Mouse (Mus musculus) kidney, embryonic 15.5 days (tissue): ENCODE measurements around the gene Xlr4b. TPM values are rescaled to one million over a fixed set of nuclear protein-coding genes. Genes with fewer than 3 reads are reported as not detected.

ENCODE experiments used
- polyA plus RNA-seq: library from polyadenylated mRNA; unstranded; fragments of >200 nt; fragmentation: Nextera tagmentation; extraction: Ambion mirVana; gene quantifications from 2 replicates; pipeline ENCODE4 v1.2.1, GENCODE M21; 2015

Gene Xlr4b
- polyA plus RNA-seq, 1 experiment from 2014 or later: 1.00 TPM

Other genes starting within 250 kb of the Xlr4b start
- 6.2 and 7.2 TPM in 2 replicates for gene Zfp185, start 227.0 kb upstream of the Xlr4b start, polyA plus RNA-seq
- 0.09 TPM in 2 replicates for gene Pnma5, start 177.2 kb upstream of the Xlr4b start, polyA plus RNA-seq
- 0.10 TPM in 1 of 2 replicates, not detected in the other for gene Pnma3, start 149.5 kb upstream of the Xlr4b start, polyA plus RNA-seq
- gene Xlr4a, start 131.9 kb upstream of the Xlr4b start, polyA plus RNA-seq: 0.36 and 1.4 TPM in 2 replicates
- 3.3 and 3.8 TPM in 2 replicates for gene Xlr3a, start 117.2 kb upstream of the Xlr4b start, polyA plus RNA-seq
- gene Gm14685, start 97.3 kb upstream of the Xlr4b start, polyA plus RNA-seq: not detected in 2 replicates
- gene Xlr5b, start 65.5 kb upstream of the Xlr4b start, polyA plus RNA-seq: not detected in 2 replicates
- gene DXBay18, start 64.9 kb upstream of the Xlr4b start, polyA plus RNA-seq: not detected in 2 replicates
- not detected in 2 replicates for gene Spin2d, start 37.3 kb upstream of the Xlr4b start, polyA plus RNA-seq
- 14.2 and 14.4 TPM in 2 replicates for gene Xlr3b, start 22.1 kb upstream of the Xlr4b start, polyA plus RNA-seq
- 9.5 and 11.3 TPM in 2 replicates for gene F8a, start 14.0 kb downstream of the Xlr4b start, polyA plus RNA-seq
- 0.22 and 0.30 TPM in 2 replicates for gene Xlr4c, start 28.8 kb downstream of the Xlr4b start, polyA plus RNA-seq
- not detected in 2 replicates for gene Xlr3c, start 51.1 kb downstream of the Xlr4b start, polyA plus RNA-seq
- gene Xlr5a, start 78.6 kb downstream of the Xlr4b start, polyA plus RNA-seq: not detected in 2 replicates
- not detected in 2 replicates for gene Xlr5c, start 78.6 kb downstream of the Xlr4b start, polyA plus RNA-seq
- gene Gm45015, start 122.5 kb downstream of the Xlr4b start, polyA plus RNA-seq: not detected in 2 replicates
- 13.3 and 14.3 TPM in 2 replicates for gene Zfp275, start 128.3 kb downstream of the Xlr4b start, polyA plus RNA-seq
- not detected in 2 replicates for gene Gm18336, start 184.4 kb downstream of the Xlr4b start, polyA plus RNA-seq
- gene Zfp92, start 196.8 kb downstream of the Xlr4b start, polyA plus RNA-seq: 0.06 TPM in 1 of 2 replicates, not detected in the other
- gene Trex2, start 221.0 kb downstream of the Xlr4b start, polyA plus RNA-seq: 0.26 TPM in 1 of 2 replicates, not detected in the other
- 66.0 and 71.5 TPM in 2 replicates for gene Haus7, start 244.7 kb downstream of the Xlr4b start, polyA plus RNA-seq